Mouse (Mus musculus) kidney, adult 2 months (tissue): Measurements from ENCODE around the gene Pkd1l2.

Experiments
- CTCF ChIP-seq: fragments of 200-500 bp; conservative IDR thresholded peaks from 2 replicates; pipeline ENCODE4 v1.5.1; 2011; ENCODE audit warnings: low read depth, mild to moderate bottlenecking, control low read depth, low read length, moderate library complexity, mixed read lengths; ENCODE audit not compliant: insufficient read depth, insufficient read length
- POLR2A ChIP-seq: fragments of 200-500 bp; IDR thresholded peaks from one replicate; pipeline ENCODE4 v1.6.1; 2011; ENCODE audit warnings: low read depth, low read length, control low read depth

DNA sequence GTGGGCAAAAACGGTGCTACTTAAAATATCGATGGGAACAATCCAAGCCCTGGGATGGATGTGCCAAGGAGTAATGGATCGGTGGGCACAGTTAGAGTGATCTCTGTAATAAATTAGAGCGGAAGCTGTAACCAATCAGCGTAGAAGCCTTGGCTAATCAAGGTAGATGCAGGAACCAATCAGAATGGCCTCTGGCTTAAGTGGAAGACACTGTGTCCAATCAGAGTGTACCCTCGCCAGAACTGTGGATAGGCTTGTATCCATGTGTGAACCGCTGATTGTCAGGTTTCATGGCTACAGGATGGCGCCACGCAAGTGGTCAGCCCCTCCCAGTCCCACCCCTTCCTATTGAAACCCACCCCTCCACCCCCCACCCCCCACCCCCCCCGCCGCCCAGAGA is 14.9 kb downstream of the Pkd1l2 start:
- TF ChIP-seq CTCF, result no peak
- TF ChIP-seq POLR2A, result no peak
